Comparison of ENCODE assay signal across 8 mouse cellular contexts in genomic region chr6:131418770-131419169, GRCm38 (mm10). TPM values are rescaled to one million over a fixed set of nuclear protein-coding genes. Genes with fewer than 3 reads are reported as not detected.
DNase-seq lines count a peak whose midpoint lies in the region; ATAC-seq and TF ChIP-seq lines count a peak whose summit lies in the region.

No protein-coding gene starts in this region.

- ATAC-seq in embryonic facial prominence, embryonic 11.5 days (replicated peaks; ENCODE audit: insufficient number of reproducible peaks, low FRiP score, low TSS enrichment, low read depth): no peak
- ATAC-seq in embryonic facial prominence, embryonic 15.5 days (ENCODE audit: insufficient number of reproducible peaks, low FRiP score, low TSS enrichment, low read depth): peak; percentile 43; the same call in 1 of the 2 replicates
- peak; percentile 77 for ATAC-seq in intestine, postnatal 0 days

- H3K27me3 ChIP-seq in embryonic facial prominence, embryonic 11.5 days (ENCODE audit: control insufficient read depth, insufficient read depth, low read length): no peaks in the 10 kb centered on the region
- no peaks in the 10 kb centered on the region for H3K27me3 ChIP-seq in embryonic facial prominence, embryonic 10.5 days (replicated peaks; ENCODE audit: low read depth, poor library complexity, severe bottlenecking)
- no peaks in the 10 kb centered on the region for H3K27me3 ChIP-seq in thymus, adult 2 months (ENCODE audit: control insufficient read depth, insufficient read depth, low read length)
- no peaks in the 10 kb centered on the region for H3K27me3 ChIP-seq in embryonic facial prominence, embryonic 15.5 days
- no peaks in the 10 kb centered on the region for H3K27me3 ChIP-seq in intestine, postnatal 0 days (replicated peaks; ENCODE audit: control insufficient read depth, insufficient read depth, low read length)

- no peak overlapping the region for H3K4me2 ChIP-seq in embryonic facial prominence, embryonic 11.5 days (ENCODE audit: low read depth, low read length)
- no peak overlapping the region for H3K4me2 ChIP-seq in embryonic facial prominence, embryonic 15.5 days (replicated peaks)
- no peak overlapping the region for H3K4me2 ChIP-seq in intestine, postnatal 0 days (replicated peaks; ENCODE audit: low read depth)

- H3K9ac ChIP-seq in embryonic facial prominence, embryonic 11.5 days (replicated peaks; ENCODE audit: low read length): no peak overlapping the region
- H3K9ac ChIP-seq in embryonic facial prominence, embryonic 15.5 days: no peak overlapping the region
- no peak overlapping the region for H3K9ac ChIP-seq in intestine, postnatal 0 days (ENCODE audit: low read depth, low read length)

- DNase-seq in embryonic facial prominence, embryonic 11.5 days (ENCODE audit: low spot score): peak; percentile 28
- DNase-seq in embryonic facial prominence, embryonic 10.5 days (ENCODE audit: low spot score): no peak
- peak; percentile 15 for DNase-seq in thymus, postnatal 0 days (ENCODE audit: low spot score)
- DNase-seq in thymus, adult 2 months: no peak
- peak; percentile 36 for DNase-seq in lung, postnatal 14 days
- DNase-seq in yolk sac, embryonic 10.5 days (ENCODE audit: low spot score): peak; percentile 4

- H3K36me3 ChIP-seq in embryonic facial prominence, embryonic 11.5 days (replicated peaks; ENCODE audit: control insufficient read depth, insufficient read depth, low read depth, low read length): no peaks in the 10 kb centered on the region
- no peaks in the 10 kb centered on the region for H3K36me3 ChIP-seq in embryonic facial prominence, embryonic 10.5 days (replicated peaks)
- no peaks in the 10 kb centered on the region for H3K36me3 ChIP-seq in thymus, adult 2 months (ENCODE audit: control insufficient read depth, insufficient read depth, low read length)
- H3K36me3 ChIP-seq in embryonic facial prominence, embryonic 15.5 days: no peaks in the 10 kb centered on the region
- H3K36me3 ChIP-seq in intestine, postnatal 0 days (ENCODE audit: control insufficient read depth, insufficient read depth): no peaks in the 10 kb centered on the region

- H3K27ac ChIP-seq in embryonic facial prominence, embryonic 11.5 days (replicated peaks; ENCODE audit: low read depth, low read length): no peak overlapping the region
- H3K27ac ChIP-seq in embryonic facial prominence, embryonic 10.5 days (replicated peaks): no peak overlapping the region
- no peak overlapping the region for H3K27ac ChIP-seq in thymus, adult 2 months (ENCODE audit: control insufficient read depth, insufficient read depth, low read length)
- H3K27ac ChIP-seq in embryonic facial prominence, embryonic 15.5 days (replicated peaks): no peak overlapping the region
- no peak overlapping the region for H3K27ac ChIP-seq in intestine, postnatal 0 days (ENCODE audit: low read depth, low read length)

- TF ChIP-seq CTCF in thymus, adult 2 months (IDR thresholded peaks at IDR 0.05; ENCODE audit: borderline replicate concordance, control insufficient read depth, extremely low read depth, insufficient read depth, low read length, poor library complexity): no peak
- TF ChIP-seq CTCF in intestine, postnatal 0 days (IDR thresholded peaks at IDR 0.05; ENCODE audit: low read depth): peak; percentile 75

- TF ChIP-seq POLR2A in thymus, adult 2 months (IDR thresholded peaks at IDR 0.05; ENCODE audit: control insufficient read depth, extremely low read depth, insufficient read depth, low read length, poor library complexity): no peak

- no peaks in the 10 kb centered on the region for H3K9me3 ChIP-seq in embryonic facial prominence, embryonic 11.5 days (replicated peaks; ENCODE audit: control insufficient read depth, low read length)
- H3K9me3 ChIP-seq in embryonic facial prominence, embryonic 10.5 days: no peaks in the 10 kb centered on the region
- H3K9me3 ChIP-seq in embryonic facial prominence, embryonic 15.5 days (replicated peaks): no peaks in the 10 kb centered on the region
- H3K9me3 ChIP-seq in intestine, postnatal 0 days (ENCODE audit: control insufficient read depth): no peaks in the 10 kb centered on the region

- H3K4me3 ChIP-seq in embryonic facial prominence, embryonic 11.5 days (ENCODE audit: low read depth, low read length): no peak overlapping the region
- no peak overlapping the region for H3K4me3 ChIP-seq in embryonic facial prominence, embryonic 10.5 days
- no peak overlapping the region for H3K4me3 ChIP-seq in thymus, adult 2 months (ENCODE audit: control insufficient read depth, insufficient read depth, low read length)
- no peak overlapping the region for H3K4me3 ChIP-seq in embryonic facial prominence, embryonic 15.5 days (replicated peaks)
- H3K4me3 ChIP-seq in intestine, postnatal 0 days (ENCODE audit: low read depth, low read length): no peak overlapping the region

- H3K4me1 ChIP-seq in embryonic facial prominence, embryonic 11.5 days (ENCODE audit: control insufficient read depth, insufficient read depth, low read length): no peaks in the 10 kb centered on the region
- no peaks in the 10 kb centered on the region for H3K4me1 ChIP-seq in embryonic facial prominence, embryonic 10.5 days
- H3K4me1 ChIP-seq in thymus, adult 2 months (replicated peaks; ENCODE audit: control insufficient read depth, insufficient read depth, low read length): no peaks in the 10 kb centered on the region
- H3K4me1 ChIP-seq in embryonic facial prominence, embryonic 15.5 days: no peaks in the 10 kb centered on the region
- no peaks in the 10 kb centered on the region for H3K4me1 ChIP-seq in intestine, postnatal 0 days (replicated peaks; ENCODE audit: control insufficient read depth, insufficient read depth, low read length)

RNA-seq across cellular contexts. Expression of gene Ybx3, which starts 30.5 kb away (rescaled TPM):
- 40.3 and 64.2 TPM in 2 replicates for polyA plus RNA-seq in embryonic facial prominence, embryonic 11.5 days (2014; fragmentation: Nextera tagmentation; extraction: Ambion mirVana)
- polyA plus RNA-seq in embryonic facial prominence, embryonic 10.5 days (2016; fragmentation: Nextera tagmentation; extraction: Ambion mirVana): 44.2 and 44.7 TPM in 2 replicates
- polyA plus RNA-seq in thymus, postnatal 0 days (2015; fragmentation: Nextera tagmentation; extraction: Ambion mirVana): 39.0 and 47.6 TPM in 2 replicates
- 48.2 and 71.4 TPM in 2 replicates for polyA plus RNA-seq in thymus, adult 2 months (2012; rRNA removed)
- polyA plus RNA-seq in embryonic facial prominence, embryonic 15.5 days (2015; fragmentation: Nextera tagmentation; extraction: Ambion mirVana): 58.9 and 81.4 TPM in 2 replicates
- polyA plus RNA-seq in intestine, postnatal 0 days (2015; fragmentation: Nextera tagmentation; extraction: Ambion mirVana): 33.9 and 39.9 TPM in 2 replicates

Comparison
In these comparisons a context has a peak if more than half of its experiments do, and no peak if none do; other contexts are left out.
1. DNase-seq: peak in embryonic facial prominence, embryonic 11.5 days (single experiment), thymus, postnatal 0 days (single experiment), lung, postnatal 14 days (single experiment) and yolk sac, embryonic 10.5 days (single experiment); none in embryonic facial prominence, embryonic 10.5 days (single experiment) and thymus, adult 2 months (single experiment).